Mouse (Mus musculus) limb, embryonic 13.5 days (tissue): ENCODE measurements around the gene Tfeb. TPM values are rescaled to one million over a fixed set of nuclear protein-coding genes. Genes with fewer than 3 reads are reported as not detected.

Experiments used
- ATAC-seq: fragments of 200-750 bp; cut with Nextera tagmentation; 2 replicates; pipeline ENCODE4 v1.8.0; 2017; ENCODE audit warnings: low read depth, moderate number of reproducible peaks, moderate TSS enrichment; ENCODE audit not compliant: low FRiP score
- H3K27ac ChIP-seq: fragments of 300-500 bp; sonication (generic); 2 replicates; pipeline ENCODE4 v1.5.1; 2015; ENCODE audit warnings: inconsistent platforms, mild to moderate bottlenecking, moderate library complexity
- H3K27me3 ChIP-seq: fragments of 300-500 bp; sonication (generic); 2 replicates; pipeline ENCODE4 v1.6.1; 2015; ENCODE audit warnings: mild to moderate bottlenecking, inconsistent platforms
- H3K36me3 ChIP-seq: fragments of 300-500 bp; sonication (generic); 2 replicates; pipeline ENCODE4 v1.6.1; 2015; ENCODE audit warnings: inconsistent platforms, mild to moderate bottlenecking, moderate library complexity
- H3K4me1 ChIP-seq: fragments of 300-500 bp; sonication (generic); 2 replicates; pipeline ENCODE4 v1.6.1; 2015; ENCODE audit warnings: inconsistent platforms
- H3K4me2 ChIP-seq: fragments of 300-500 bp; sonication (generic); replicated peaks from 2 replicates; pipeline ENCODE4 v1.6.1; 2015; ENCODE audit warnings: inconsistent platforms, mild to moderate bottlenecking, moderate library complexity
- H3K4me3 ChIP-seq: fragments of 300-500 bp; sonication (generic); 2 replicates; pipeline ENCODE4 v1.5.1; 2015; ENCODE audit warnings: moderate library complexity, mild to moderate bottlenecking, inconsistent platforms
- H3K9ac ChIP-seq: fragments of 300-500 bp; sonication (generic); 2 replicates; pipeline ENCODE4 v1.6.1; 2015; ENCODE audit warnings: mild to moderate bottlenecking, inconsistent platforms
- H3K9me3 ChIP-seq: fragments of 300-500 bp; sonication (generic); 2 replicates; pipeline ENCODE4 v1.6.1; 2016; ENCODE audit warnings: inconsistent platforms
- WGBS: fragments of 180-500 bp; shearing (Covaris S2); methylation state at CpG from one replicate; pipeline ENCODE4 v1.1.7; 2015; 5-methylcytosine and 5-hydroxymethylcytosine counted together
- polyA plus RNA-seq: library from polyadenylated mRNA; unstranded; fragments of >200 nt; fragmentation: Nextera tagmentation; extraction: Ambion mirVana; gene quantifications from 2 replicates; pipeline ENCODE4 v1.2.1, GENCODE M21; 2015

Gene Tfeb
- polyA plus RNA-seq, 1 experiment from 2014 or later: 8.8 TPM

- ATAC-seq: no peak
- H3K27ac ChIP-seq: no peak overlapping the region
- no peak overlapping the region for H3K4me3 ChIP-seq
- no peak overlapping the region for H3K4me2 ChIP-seq
- no peak overlapping the region for H3K9ac ChIP-seq
- 76% methylated on average over 9 of the region's 9 CpGs for WGBS
- H3K9me3 ChIP-seq: no peaks in the 10 kb centered on the region
- no peaks in the 10 kb centered on the region for H3K36me3 ChIP-seq
- H3K4me1 ChIP-seq: peaks cover 33% of the 10 kb centered on the region
- H3K27me3 ChIP-seq: no peaks in the 10 kb centered on the region
Observed at GRCm38 (mm10) chr17:47797383-47797782, 60.6 kb downstream of the Tfeb start.

GRCm38 (mm10) chr17:47802806-47803205 lies 66.0 kb downstream of the Tfeb start:
- Histone ChIP-seq H3K4me1 (peaks cover 21% of the 10 kb centered on the region), H3K27me3 (no peaks in the 10 kb centered on the region), H3K9me3 (no peaks in the 10 kb centered on the region), H3K9ac (no peak overlapping the region), H3K27ac (no peak overlapping the region), H3K36me3 (no peaks in the 10 kb centered on the region), H3K4me3 (no peak overlapping the region), H3K4me2 (no peak overlapping the region)
- ATAC-seq: no peak
- WGBS: 6% methylated on average over 8 of the region's 8 CpGs

- no peaks in the 10 kb centered on the region for H3K9me3 ChIP-seq
- H3K9ac ChIP-seq: no peak overlapping the region
- no peak overlapping the region for H3K4me3 ChIP-seq
- WGBS: 93% methylated on average over 4 of the region's 4 CpGs
- H3K4me2 ChIP-seq: no peak overlapping the region
- no peaks in the 10 kb centered on the region for H3K36me3 ChIP-seq
- no peaks in the 10 kb centered on the region for H3K27me3 ChIP-seq
- no peak for ATAC-seq
- no peak overlapping the region for H3K27ac ChIP-seq
- peaks cover 21% of the 10 kb centered on the region for H3K4me1 ChIP-seq
Observed at GRCm38 (mm10) chr17:47803662-47804061, 66.8 kb downstream of the Tfeb start.

- H3K27ac ChIP-seq: no peak overlapping the region
- no peaks in the 10 kb centered on the region for H3K9me3 ChIP-seq
- H3K27me3 ChIP-seq: no peaks in the 10 kb centered on the region
- H3K9ac ChIP-seq: no peak overlapping the region
- no peak for ATAC-seq
- no peak overlapping the region for H3K4me3 ChIP-seq
- WGBS: 57% methylated on average over 13 of the region's 13 CpGs
- no peaks in the 10 kb centered on the region for H3K36me3 ChIP-seq
- no peak overlapping the region for H3K4me2 ChIP-seq
- peaks cover 25% of the 10 kb centered on the region for H3K4me1 ChIP-seq
Observed at GRCm38 (mm10) chr17:47805047-47805835, 68.4 kb downstream of the Tfeb start.

GRCm38 (mm10) chr17:47806230-47806629 lies 69.4 kb downstream of the Tfeb start:
- H3K27ac ChIP-seq: no peak overlapping the region
- H3K27me3 ChIP-seq: no peaks in the 10 kb centered on the region
- no peaks in the 10 kb centered on the region for H3K9me3 ChIP-seq
- WGBS: 66% methylated on average over 9 of the region's 9 CpGs
- no peak overlapping the region for H3K4me3 ChIP-seq
- peaks cover 27% of the 10 kb centered on the region for H3K4me1 ChIP-seq
- ATAC-seq: no peak
- H3K9ac ChIP-seq: no peak overlapping the region
- H3K36me3 ChIP-seq: no peaks in the 10 kb centered on the region
- no peak overlapping the region for H3K4me2 ChIP-seq

- no peak overlapping the region for H3K27ac ChIP-seq
- no peaks in the 10 kb centered on the region for H3K9me3 ChIP-seq
- WGBS: 27% methylated on average over 15 of the region's 15 CpGs
- no peak overlapping the region for H3K4me3 ChIP-seq
- H3K27me3 ChIP-seq: no peaks in the 10 kb centered on the region
- peaks cover 27% of the 10 kb centered on the region for H3K36me3 ChIP-seq
- H3K9ac ChIP-seq: no peak overlapping the region
- H3K4me2 ChIP-seq: no peak overlapping the region
- peaks cover 50% of the 10 kb centered on the region for H3K4me1 ChIP-seq
- ATAC-seq: no peak
Observed at GRCm38 (mm10) chr17:47811265-47811800, 74.5 kb downstream of the Tfeb start.

- Histone ChIP-seq H3K27me3 (no peaks in the 10 kb centered on the region), H3K4me3 (no peak overlapping the region), H3K4me1 (peaks cover 49% of the 10 kb centered on the region), H3K9ac (no peak overlapping the region), H3K36me3 (peaks cover 34% of the 10 kb centered on the region), H3K27ac (no peak overlapping the region), H3K9me3 (no peaks in the 10 kb centered on the region), H3K4me2 (no peak overlapping the region)
- ATAC-seq: no peak
- WGBS: 79% methylated on average over 5 of the region's 6 CpGs
Observed at GRCm38 (mm10) chr17:47812200-47812599, 75.4 kb downstream of the Tfeb start.

- Histone ChIP-seq H3K27ac (peak overlapping the region; percentile 75), H3K36me3 (peaks cover 48% of the 10 kb centered on the region), H3K4me1 (peaks cover 49% of the 10 kb centered on the region), H3K9ac (no peak overlapping the region), H3K4me3 (no peak overlapping the region), H3K9me3 (no peaks in the 10 kb centered on the region), H3K27me3 (no peaks in the 10 kb centered on the region), H3K4me2 (0 out of 2 replicates have a peak overlapping the region, but pooled peaks have one; percentile 2)
- WGBS: 24% methylated on average over 5 of the region's 5 CpGs
- ATAC-seq: peak; percentile 37
Observed at GRCm38 (mm10) chr17:47813616-47814015, 76.8 kb downstream of the Tfeb start.

- H3K27me3 ChIP-seq: no peaks in the 10 kb centered on the region
- H3K27ac ChIP-seq: peak overlapping the region; percentile 75
- no peaks in the 10 kb centered on the region for H3K9me3 ChIP-seq
- no peak overlapping the region for H3K4me3 ChIP-seq
- peaks cover 47% of the 10 kb centered on the region for H3K4me1 ChIP-seq
- 9% methylated on average over 6 of the region's 6 CpGs for WGBS
- H3K4me2 ChIP-seq: 0 out of 2 replicates have a peak overlapping the region, but pooled peaks have one; percentile 7
- H3K9ac ChIP-seq: no peak overlapping the region
- peaks cover 57% of the 10 kb centered on the region for H3K36me3 ChIP-seq
- ATAC-seq: no peak
Observed at GRCm38 (mm10) chr17:47814496-47814895, 77.7 kb downstream of the Tfeb start.

GRCm38 (mm10) chr17:47815446-47815845 lies 78.6 kb downstream of the Tfeb start:
- peak; percentile 52; the same call in 1 of the 2 replicates for ATAC-seq
- peaks cover 46% of the 10 kb centered on the region for H3K4me1 ChIP-seq
- H3K27me3 ChIP-seq: no peaks in the 10 kb centered on the region
- no peaks in the 10 kb centered on the region for H3K9me3 ChIP-seq
- H3K4me2 ChIP-seq: no peak overlapping the region
- H3K36me3 ChIP-seq: peaks cover 67% of the 10 kb centered on the region
- H3K4me3 ChIP-seq: no peak overlapping the region
- H3K27ac ChIP-seq: no peak overlapping the region
- peak overlapping the region; percentile 25; the same call in 1 of the 2 replicates for H3K9ac ChIP-seq
- 28% methylated on average over 10 of the region's 10 CpGs for WGBS

GRCm38 (mm10) chr17:47818038-47818725 lies 81.4 kb downstream of the Tfeb start:
- H3K9me3 ChIP-seq: no peaks in the 10 kb centered on the region
- H3K4me2 ChIP-seq: no peak overlapping the region
- no peaks in the 10 kb centered on the region for H3K27me3 ChIP-seq
- H3K4me1 ChIP-seq: peaks cover 60% of the 10 kb centered on the region
- peaks cover 93% of the 10 kb centered on the region for H3K36me3 ChIP-seq
- H3K27ac ChIP-seq: no peak overlapping the region
- WGBS: 83% methylated on average over 13 of the region's 13 CpGs
- H3K9ac ChIP-seq: no peak overlapping the region
- no peak overlapping the region for H3K4me3 ChIP-seq
- ATAC-seq: no peak

- H3K36me3 ChIP-seq: peaks cover 93% of the 10 kb centered on the region
- no peak overlapping the region for H3K4me2 ChIP-seq
- H3K27me3 ChIP-seq: no peaks in the 10 kb centered on the region
- peaks cover 44% of the 10 kb centered on the region for H3K4me1 ChIP-seq
- H3K9ac ChIP-seq: peak overlapping the region; percentile 36; the same call in 1 of the 2 replicates
- H3K27ac ChIP-seq: peak overlapping the region; percentile 28; the same call in 1 of the 2 replicates
- H3K9me3 ChIP-seq: no peaks in the 10 kb centered on the region
- no peak overlapping the region for H3K4me3 ChIP-seq
- no peak for ATAC-seq
- 50% methylated on average over 8 of the region's 8 CpGs for WGBS
Observed at GRCm38 (mm10) chr17:47821339-47821738, 84.5 kb downstream of the Tfeb start.
